Mouse (Mus musculus) cerebellum, adult 2 months (tissue): ENCODE measurements around the gene Crabp2.

Experiments used
- CTCF ChIP-seq: fragments of 200-500 bp; IDR thresholded peaks from 2 replicates; pipeline ENCODE4 v1.5.1; 2011; ENCODE audit warnings: low read depth, mild to moderate bottlenecking, control low read depth, low read length, moderate library complexity, borderline replicate concordance; ENCODE audit not compliant: insufficient read depth
- POLR2A ChIP-seq: fragments of 200-500 bp; IDR thresholded peaks from 2 replicates; pipeline ENCODE4 v1.6.1; 2011; ENCODE audit warnings: low read length, control low read depth, borderline replicate concordance; ENCODE audit not compliant: insufficient read depth

DNA sequence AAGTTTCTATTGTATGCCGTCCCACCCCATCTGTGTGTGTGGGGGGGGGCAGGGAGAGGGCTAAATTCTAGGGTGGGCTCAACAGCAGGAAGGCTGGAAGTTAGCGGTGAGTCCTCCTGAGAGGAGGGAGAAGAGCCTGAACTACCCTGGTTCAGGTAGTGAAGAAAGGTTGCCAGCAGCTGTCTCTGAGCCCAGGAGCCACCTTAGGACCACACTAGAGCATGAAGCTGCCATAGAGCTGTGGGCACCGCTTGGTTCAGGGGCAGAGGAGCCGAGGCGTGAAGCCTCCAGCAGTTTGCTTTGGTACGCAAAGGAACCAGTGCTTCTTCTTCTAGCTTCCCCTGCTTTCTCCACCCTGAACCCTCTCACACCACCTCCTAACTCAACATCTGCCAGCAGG lies 35.2 kb downstream of the Crabp2 start:
- TF ChIP-seq CTCF (no peak), POLR2A (no peak)
